Mouse (Mus musculus): Measurements from ENCODE around the gene Poldip2.

DNA sequence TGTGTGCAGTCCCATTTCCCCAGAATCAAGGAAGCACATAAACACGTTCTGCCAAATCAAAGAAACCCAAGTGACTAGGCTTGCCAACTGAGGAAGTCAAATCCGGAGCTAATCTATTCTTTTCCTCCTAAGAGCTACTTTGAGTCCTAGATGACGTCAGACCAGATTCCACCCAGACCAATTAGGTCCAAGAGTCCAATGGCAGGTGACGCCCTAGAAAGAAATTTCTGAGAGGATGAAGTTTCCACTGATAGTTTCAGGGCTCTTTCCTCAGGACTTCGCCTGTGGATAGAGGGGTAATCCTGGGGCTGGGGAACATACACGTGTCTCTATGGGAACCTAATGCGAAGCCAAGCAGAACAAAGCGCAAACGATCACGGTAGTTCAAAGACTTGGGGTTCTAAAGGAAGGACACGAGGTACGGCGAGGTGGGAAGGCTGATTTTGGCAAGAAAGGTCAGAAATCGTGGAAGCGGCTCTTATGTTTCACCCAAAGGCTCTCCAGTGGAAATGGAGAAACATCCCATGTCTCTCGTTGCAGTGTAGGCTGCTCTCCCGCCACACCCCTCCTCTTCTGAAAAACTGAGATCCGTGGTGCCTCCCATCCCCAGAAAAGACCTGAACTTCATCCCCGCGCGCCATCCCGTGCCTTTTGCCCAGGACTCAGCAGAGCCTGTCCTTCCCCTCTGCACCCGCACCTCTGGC is 23.5 kb downstream of the Poldip2 start:
- no peak for TF ChIP-seq CHD2 (IDR thresholded peaks at IDR 0.05; ENCODE audit: low read depth, low read length)
- no peak for TF ChIP-seq MAFK (IDR thresholded peaks at IDR 0.05; ENCODE audit: insufficient read depth, low read depth, low read length)

Measured in ES-E14 (cell line).